ENCODE assay signal across 27 mouse cellular contexts in the genomic region with DNA sequence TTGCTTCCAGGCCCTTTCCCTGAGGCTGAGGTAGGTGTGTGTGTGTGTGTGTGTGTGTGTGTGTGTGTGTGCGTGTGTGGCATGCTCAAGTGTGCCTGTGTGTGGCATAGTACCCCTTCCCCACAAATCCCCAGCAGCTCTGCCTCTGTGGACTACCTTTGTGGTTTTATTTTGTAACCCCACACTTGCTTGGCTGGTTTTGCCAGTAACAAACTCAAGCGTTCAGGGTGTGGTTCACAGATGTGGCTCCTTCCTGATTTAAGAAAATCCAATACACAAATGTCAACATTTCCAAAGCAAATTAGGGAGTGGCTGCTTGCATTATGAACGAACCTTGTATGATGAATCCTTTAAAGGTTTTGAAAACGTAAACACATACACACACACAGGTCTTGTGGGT. TPM values are rescaled to one million over a fixed set of nuclear protein-coding genes. Genes with fewer than 3 reads are reported as not detected.
DNase-seq lines count a peak whose midpoint lies in the region; ATAC-seq and TF ChIP-seq lines count a peak whose summit lies in the region.
"Had no signal": no experiment of that assay in that cellular context is flagged by ENCODE, and none has a peak within 500 bp of the region (broad histone marks: within the 10 kb centered on the region; RNA-seq: fewer than 3 reads in every experiment).

No protein-coding gene starts in this region.

- WGBS in limb, embryonic 15.5 days: 66% methylated on average over 4 of the region's 4 CpGs
- WGBS in limb, embryonic 10.5 days: 90% methylated on average over 4 of the region's 4 CpGs
- 31% methylated on average over 4 of the region's 4 CpGs for WGBS in small intestine, adult 2 months
- 79% methylated on average over 4 of the region's 4 CpGs for WGBS in heart, embryonic 10.5 days

- H3K4me1 ChIP-seq in limb, embryonic 15.5 days: 0 out of 2 replicates have a peak, but pooled peaks cover 15% of the 10 kb centered on the region
- peaks cover 20% of the 10 kb centered on the region for H3K4me1 ChIP-seq in limb, embryonic 10.5 days
- H3K4me1 ChIP-seq in small intestine, adult 2 months (ENCODE audit: control insufficient read depth, insufficient read depth, insufficient read length, low read length): peaks cover 3% of the 10 kb centered on the region; the same call in 1 of the 2 replicates
- peaks cover 19% of the 10 kb centered on the region for H3K4me1 ChIP-seq in heart, embryonic 10.5 days
- H3K4me1 ChIP-seq: forebrain, embryonic 12.5 days; midbrain, embryonic 13.5 days had no signal

- no peak overlapping the region for H3K4me2 ChIP-seq in limb, embryonic 15.5 days
- H3K4me2 ChIP-seq: embryonic facial prominence, embryonic 12.5 days; forebrain, embryonic 12.5 days; hindbrain, embryonic 12.5 days; kidney, embryonic 15.5 days; limb, embryonic 12.5 days; liver, embryonic 11.5 days; midbrain, embryonic 13.5 days had no signal

- TF ChIP-seq POLR2A in small intestine, adult 2 months (IDR thresholded peaks at IDR 0.05; ENCODE audit: low read depth, low read length): no peak

- TF ChIP-seq CTCF in small intestine, adult 2 months (IDR thresholded peaks at IDR 0.05; ENCODE audit: extremely low read depth, insufficient read length, insufficient replicate concordance, low read depth, low read length): no peak

- no peaks in the 10 kb centered on the region for H3K36me3 ChIP-seq in limb, embryonic 15.5 days
- no peaks in the 10 kb centered on the region for H3K36me3 ChIP-seq in limb, embryonic 10.5 days
- no peaks in the 10 kb centered on the region for H3K36me3 ChIP-seq in small intestine, adult 2 months (ENCODE audit: control insufficient read depth, insufficient read depth, low read length)
- no peaks in the 10 kb centered on the region for H3K36me3 ChIP-seq in heart, embryonic 10.5 days
- H3K36me3 ChIP-seq: embryonic facial prominence, embryonic 12.5 days; forebrain, embryonic 12.5 days; hindbrain, embryonic 12.5 days; kidney, embryonic 15.5 days; limb, embryonic 12.5 days; midbrain, embryonic 13.5 days had no signal

- H3K9ac ChIP-seq in limb, embryonic 15.5 days: no peak overlapping the region
- H3K9ac ChIP-seq: embryonic facial prominence, embryonic 12.5 days; forebrain, embryonic 12.5 days; forebrain, postnatal 0 days; hindbrain, embryonic 12.5 days; kidney, embryonic 15.5 days; limb, embryonic 12.5 days; midbrain, embryonic 13.5 days had no signal

- no peak for ATAC-seq in limb, embryonic 15.5 days (ENCODE audit: insufficient number of reproducible peaks, low FRiP score, low TSS enrichment, low read depth)
- ATAC-seq: activated CD4-positive, CD25-positive, alpha-beta regulatory T cell, adult 4 months; CD4-positive, CD25-positive, alpha-beta regulatory T cell, adult 4 months; forebrain, postnatal 0 days; hindbrain, postnatal 0 days; midbrain, embryonic 13.5 days had no signal

- no peaks in the 10 kb centered on the region for H3K9me3 ChIP-seq in limb, embryonic 15.5 days
- H3K9me3 ChIP-seq in limb, embryonic 10.5 days (replicated peaks): no peaks in the 10 kb centered on the region
- H3K9me3 ChIP-seq in heart, embryonic 10.5 days: no peaks in the 10 kb centered on the region
- H3K9me3 ChIP-seq: embryonic facial prominence, embryonic 12.5 days; forebrain, embryonic 12.5 days; hindbrain, embryonic 12.5 days; kidney, embryonic 15.5 days; limb, embryonic 12.5 days had no signal

- H3K27ac ChIP-seq in limb, embryonic 15.5 days: peak overlapping the region; percentile 43; the same call in 1 of the 2 replicates
- H3K27ac ChIP-seq in limb, embryonic 10.5 days: no peak overlapping the region
- peak overlapping the region; percentile 88 for H3K27ac ChIP-seq in small intestine, adult 2 months (ENCODE audit: insufficient read depth, low read depth, low read length)
- no peak overlapping the region for H3K27ac ChIP-seq in heart, embryonic 10.5 days
- H3K27ac ChIP-seq: embryonic facial prominence, embryonic 12.5 days; forebrain, embryonic 12.5 days; hindbrain, embryonic 12.5 days; hindbrain, postnatal 0 days; kidney, embryonic 15.5 days; limb, embryonic 12.5 days; macrophage; midbrain, embryonic 13.5 days had no signal

- no peak overlapping the region for H3K4me3 ChIP-seq in limb, embryonic 15.5 days
- no peak overlapping the region for H3K4me3 ChIP-seq in limb, embryonic 10.5 days
- no peak overlapping the region for H3K4me3 ChIP-seq in small intestine, adult 2 months (ENCODE audit: low read depth, low read length)
- no peak overlapping the region for H3K4me3 ChIP-seq in heart, embryonic 10.5 days
- H3K4me3 ChIP-seq: embryonic facial prominence, embryonic 12.5 days; forebrain, embryonic 12.5 days; hindbrain, embryonic 12.5 days; kidney, embryonic 15.5 days; limb, embryonic 12.5 days; midbrain, embryonic 13.5 days had no signal

- H3K27me3 ChIP-seq in limb, embryonic 15.5 days: no peaks in the 10 kb centered on the region
- H3K27me3 ChIP-seq in limb, embryonic 10.5 days (ENCODE audit: low read depth, poor library complexity, severe bottlenecking): no peaks in the 10 kb centered on the region
- no peaks in the 10 kb centered on the region for H3K27me3 ChIP-seq in small intestine, adult 2 months (ENCODE audit: control insufficient read depth, insufficient read depth, low read length)
- no peaks in the 10 kb centered on the region for H3K27me3 ChIP-seq in heart, embryonic 10.5 days (ENCODE audit: insufficient read depth, poor library complexity, severe bottlenecking)
- H3K27me3 ChIP-seq: embryonic facial prominence, embryonic 12.5 days; forebrain, embryonic 12.5 days; hindbrain, embryonic 12.5 days; kidney, embryonic 15.5 days; limb, embryonic 12.5 days; midbrain, embryonic 13.5 days had no signal

- DNase-seq in limb, embryonic 10.5 days (ENCODE audit: low spot score): no peak
- peak; percentile 53 for DNase-seq in urinary bladder, postnatal 14 days (ENCODE audit: low spot score)
- no peak for DNase-seq in urinary bladder, postnatal 10 days (ENCODE audit: low spot score)
- no peak for DNase-seq in heart, embryonic 10.5 days (ENCODE audit: low spot score)
- no peak for DNase-seq in kidney, adult 18-20 months
- DNase-seq: adrenal gland, adult 2 months; adrenal gland, postnatal 36 days; cerebellum, adult 8-10 months; cerebellum, postnatal 36 days; forebrain, postnatal 0 days; gastrocnemius, postnatal 14 days; heart, postnatal 36 days; kidney, adult 11 months; kidney, postnatal 25 days had no signal

RNA-seq across cellular contexts. Expression of a gene that starts 8.9 kb away (rescaled TPM):
- polyA plus RNA-seq in limb, embryonic 15.5 days (2015; fragmentation: Nextera tagmentation; extraction: Ambion mirVana): 100 and 104 TPM in 2 replicates
- 116 and 131 TPM in 2 replicates for polyA plus RNA-seq in limb, embryonic 10.5 days (2016; fragmentation: Nextera tagmentation; extraction: Ambion mirVana)
- 35.5 and 105 TPM in 2 replicates for polyA plus RNA-seq in small intestine, adult 2 months (2012; rRNA removed)
- 92.2 and 93.7 TPM in 2 replicates for polyA plus RNA-seq in heart, embryonic 10.5 days (2016; fragmentation: Nextera tagmentation; extraction: Ambion mirVana)

RNA-seq across cellular contexts. Expression of a gene that starts 15.7 kb away (rescaled TPM):
- 513 and 518 TPM in 2 replicates for polyA plus RNA-seq in limb, embryonic 15.5 days (2015; fragmentation: Nextera tagmentation; extraction: Ambion mirVana)
- polyA plus RNA-seq in limb, embryonic 10.5 days (2016; fragmentation: Nextera tagmentation; extraction: Ambion mirVana): 820 and 832 TPM in 2 replicates
- 35.9 and 69.4 TPM in 2 replicates for polyA plus RNA-seq in small intestine, adult 2 months (2012; rRNA removed)
- 433 and 498 TPM in 2 replicates for polyA plus RNA-seq in heart, embryonic 10.5 days (2016; fragmentation: Nextera tagmentation; extraction: Ambion mirVana)

Comparison
In these comparisons a context has a peak if more than half of its experiments do, and no peak if none do; other contexts are left out.
1. H3K27ac ChIP-seq: peak in limb, embryonic 15.5 days (single experiment) and small intestine, adult 2 months (single experiment); none in limb, embryonic 10.5 days (single experiment) and heart, embryonic 10.5 days (single experiment).